Mouse (Mus musculus) spleen, adult 2 months (tissue): ENCODE measurements around the gene Gclm.

Experiments
- CTCF ChIP-seq: fragments of 200-500 bp; IDR thresholded peaks from 2 replicates; pipeline ENCODE4 v1.5.1; 2011; ENCODE audit warnings: mild to moderate bottlenecking, inconsistent platforms; ENCODE audit not compliant: insufficient read depth, insufficient read length, insufficient replicate concordance; ENCODE audit errors: extremely low read depth
- POLR2A ChIP-seq: fragments of 200-500 bp; IDR thresholded peaks from 2 replicates; pipeline ENCODE4 v1.6.1; 2011; ENCODE audit warnings: low read depth, low read length, inconsistent platforms

DNA sequence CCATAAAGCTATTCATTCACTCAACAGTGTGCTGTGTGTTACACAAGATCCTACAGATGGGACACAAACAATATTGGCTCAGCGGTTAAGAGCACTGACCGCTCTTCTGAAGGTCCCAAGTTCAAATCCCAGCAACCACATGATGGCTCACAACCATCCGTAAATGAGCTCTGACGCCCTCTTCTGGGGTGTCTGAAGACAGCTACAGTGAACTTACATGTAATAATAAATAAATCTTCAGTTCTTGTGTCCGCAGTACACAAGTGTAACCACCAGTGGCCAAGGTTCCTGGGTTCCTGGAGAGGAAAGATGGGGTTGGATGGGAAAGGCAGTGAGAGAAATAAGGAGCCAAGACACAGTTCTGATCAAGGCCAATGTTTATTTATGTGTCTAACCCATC is 24.6 kb downstream of the Gclm start:
- TF ChIP-seq CTCF (no peak), POLR2A (no peak)
